14 mouse cellular contexts compared by ENCODE assay signal in the genomic region with DNA sequence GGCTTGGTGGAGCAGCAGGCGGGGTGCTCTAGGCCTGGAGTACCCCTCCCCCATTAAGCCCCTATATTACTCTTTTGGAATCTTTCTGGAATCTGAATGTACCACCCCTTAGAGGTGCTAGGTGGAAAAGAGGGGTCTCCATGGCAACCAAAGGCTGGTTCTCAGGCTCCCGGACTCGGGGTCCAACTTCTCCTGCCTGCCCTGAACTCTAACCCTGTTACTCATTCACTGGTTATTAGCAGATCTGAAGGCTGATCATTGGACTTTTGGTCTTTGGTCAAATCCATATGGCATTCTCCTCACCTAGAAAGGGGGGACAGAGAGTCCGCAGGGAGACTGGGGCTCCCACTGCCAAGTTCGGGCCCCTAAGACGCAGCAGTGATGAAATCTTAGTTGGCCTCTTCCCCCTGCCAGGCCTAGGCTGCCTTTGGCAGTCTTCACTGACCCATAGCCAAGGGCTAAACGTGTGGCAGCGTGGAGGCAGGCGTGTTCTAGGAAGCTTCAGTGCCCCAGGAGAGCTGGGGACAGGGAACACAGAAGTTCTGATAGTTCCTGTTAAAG. TPM values are rescaled to one million over a fixed set of nuclear protein-coding genes. Genes with fewer than 3 reads are reported as not detected.
DNase-seq lines count a peak whose midpoint lies in the region; ATAC-seq and TF ChIP-seq lines count a peak whose summit lies in the region.
"Had no signal": no experiment of that assay in that cellular context is flagged by ENCODE, and none has a peak within 500 bp of the region (broad histone marks: within the 10 kb centered on the region; RNA-seq: fewer than 3 reads in every experiment).

No protein-coding gene starts in this region.

- peak overlapping the region; percentile 36 for H3K4me2 ChIP-seq in liver, embryonic 16.5 days (ENCODE audit: low read depth, low read length)
- H3K4me2 ChIP-seq: stomach, embryonic 15.5 days had no signal

- no peak overlapping the region for H3K4me3 ChIP-seq in heart, embryonic 10.5 days
- H3K4me3 ChIP-seq in cortical plate, adult 2 months (ENCODE audit: insufficient read depth, low read length) = peak overlapping the region; percentile 44; the same call in 1 of the 2 replicates
- H3K4me3 ChIP-seq in liver, embryonic 16.5 days (ENCODE audit: low read depth, low read length) = peak overlapping the region; percentile 35
- H3K4me3 ChIP-seq: myocyte; stomach, embryonic 15.5 days had no signal

- 0 out of 2 replicates have a peak, but pooled peaks cover 7% of the 10 kb centered on the region for H3K27me3 ChIP-seq in heart, embryonic 10.5 days (ENCODE audit: insufficient read depth, poor library complexity, severe bottlenecking)
- no peaks in the 10 kb centered on the region for H3K27me3 ChIP-seq in liver, embryonic 16.5 days (ENCODE audit: control insufficient read depth, insufficient read depth, low read depth, low read length)
- H3K27me3 ChIP-seq: CH12.LX; stomach, embryonic 15.5 days had no signal

- no peaks in the 10 kb centered on the region for H3K9me3 ChIP-seq in heart, embryonic 10.5 days
- no peaks in the 10 kb centered on the region for H3K9me3 ChIP-seq in liver, embryonic 16.5 days (replicated peaks; ENCODE audit: control insufficient read depth, low read length)
- H3K9me3 ChIP-seq: stomach, embryonic 15.5 days had no signal

- H3K9ac ChIP-seq in liver, embryonic 16.5 days (ENCODE audit: low read depth, low read length) = no peak overlapping the region
- H3K9ac ChIP-seq: stomach, embryonic 15.5 days had no signal

- ATAC-seq in liver, embryonic 16.5 days (ENCODE audit: low read depth) = peak; percentile 48

- no peak for TF ChIP-seq POLR2A in cortical plate, adult 2 months (IDR thresholded peaks at IDR 0.05; ENCODE audit: extremely low read depth, insufficient read depth, low read length)

- TF ChIP-seq CTCF in cortical plate, adult 2 months (IDR thresholded peaks at IDR 0.05; ENCODE audit: extremely low read depth, insufficient read depth, low read length) = no peak

- peak; percentile 45 to 59 for DNase-seq in heart, adult 18-20 months
- no peak for DNase-seq in heart, embryonic 10.5 days (ENCODE audit: low spot score)
- peak; percentile 69 to 88 for DNase-seq in kidney, adult 8-10 months
- no peak for DNase-seq in frontal cortex, postnatal 10 days (ENCODE audit: low spot score in 2 of 2)
- no peak for DNase-seq in thymus, postnatal 25 days
- no peak for DNase-seq in B cell, adult 2 months
- DNase-seq: heart, postnatal 4 days; retina, postnatal 1 day had no signal

- peaks cover 59% of the 10 kb centered on the region for H3K36me3 ChIP-seq in heart, embryonic 10.5 days
- no peaks in the 10 kb centered on the region for H3K36me3 ChIP-seq in liver, embryonic 16.5 days (ENCODE audit: control insufficient read depth, insufficient read depth)

- H3K27ac ChIP-seq in heart, embryonic 10.5 days = no peak overlapping the region
- peak overlapping the region; percentile 76 for H3K27ac ChIP-seq in cortical plate, adult 2 months (ENCODE audit: insufficient read depth, low read length)
- peak overlapping the region; percentile 42 for H3K27ac ChIP-seq in liver, embryonic 16.5 days (ENCODE audit: low read length)
- H3K27ac ChIP-seq: stomach, embryonic 15.5 days had no signal

- whole genome bisulfite sequencing in heart, embryonic 10.5 days = 92% methylated on average over 9 of the region's 9 CpGs
- 67% methylated on average over 9 of the region's 9 CpGs for WGBS in liver, embryonic 16.5 days (ENCODE audit: insufficient replicate concordance)

- peaks cover 46% of the 10 kb centered on the region for H3K4me1 ChIP-seq in heart, embryonic 10.5 days
- H3K4me1 ChIP-seq in cortical plate, adult 2 months (ENCODE audit: control insufficient read depth, insufficient read depth, low read length) = peaks cover 16% of the 10 kb centered on the region
- peaks cover 24% of the 10 kb centered on the region for H3K4me1 ChIP-seq in liver, embryonic 16.5 days (ENCODE audit: control insufficient read depth, low read depth, low read length)

RNA-seq across cellular contexts. Expression of a gene that starts 1.2 kb away (rescaled TPM):
- 100 to 1,000 TPM in 1 of 2 experiments, 10 to 100 TPM in 1; 53.9 to 160 TPM for total RNA-seq in heart, adult 18-20 months (2021)
- polyA plus RNA-seq in heart, embryonic 10.5 days (2016; fragmentation: Nextera tagmentation; extraction: Ambion mirVana) = 0.74 and 0.87 TPM in 2 replicates
- 55.3 and 60.4 TPM in 2 replicates for polyA plus RNA-seq in cortical plate, adult 2 months (2012; rRNA removed)
- 36.3 and 42.2 TPM in 2 replicates for polyA plus RNA-seq in liver, embryonic 16.5 days (2015; fragmentation: Nextera tagmentation; extraction: Ambion mirVana)

RNA-seq across cellular contexts. Expression of a gene that starts 6.9 kb away (rescaled TPM):
- total RNA-seq in heart, adult 18-20 months (2021) = 100 to 1,000 TPM; 238 to 271 TPM
- polyA plus RNA-seq in heart, embryonic 10.5 days (2016; fragmentation: Nextera tagmentation; extraction: Ambion mirVana) = 164 and 187 TPM in 2 replicates
- 226 and 237 TPM in 2 replicates for polyA plus RNA-seq in cortical plate, adult 2 months (2012; rRNA removed)
- polyA plus RNA-seq in liver, embryonic 16.5 days (2015; fragmentation: Nextera tagmentation; extraction: Ambion mirVana) = 71.0 and 77.1 TPM in 2 replicates

RNA-seq across cellular contexts. Expression of a gene that starts 13.3 kb away (rescaled TPM):
- 1 to 10 TPM; 2.4 to 4.3 TPM for total RNA-seq in heart, adult 18-20 months (2021)
- not detected in 2 replicates for polyA plus RNA-seq in heart, embryonic 10.5 days (2016; fragmentation: Nextera tagmentation; extraction: Ambion mirVana)
- 1.3 and 1.8 TPM in 2 replicates for polyA plus RNA-seq in cortical plate, adult 2 months (2012; rRNA removed)
- polyA plus RNA-seq in liver, embryonic 16.5 days (2015; fragmentation: Nextera tagmentation; extraction: Ambion mirVana) = not detected in 2 replicates
- polyA plus RNA-seq: limb, embryonic 11.5 days; myocyte; stomach, embryonic 15.5 days had no signal

RNA-seq across cellular contexts. Expression of a gene that starts 16.6 kb away (rescaled TPM):
- 10 to 100 TPM; 18.6 to 19.0 TPM for total RNA-seq in heart, adult 18-20 months (2021)
- polyA plus RNA-seq in heart, embryonic 10.5 days (2016; fragmentation: Nextera tagmentation; extraction: Ambion mirVana) = 31.1 and 45.5 TPM in 2 replicates
- polyA plus RNA-seq in cortical plate, adult 2 months (2012; rRNA removed) = 150 and 157 TPM in 2 replicates
- 4.0 and 4.5 TPM in 2 replicates for polyA plus RNA-seq in liver, embryonic 16.5 days (2015; fragmentation: Nextera tagmentation; extraction: Ambion mirVana)

RNA-seq across cellular contexts. Expression of a gene that starts 48.4 kb away (rescaled TPM):
- total RNA-seq in heart, adult 18-20 months (2021) = under 1 TPM in 1 of 2 experiments, not detected in 1; 0.49 TPM
- 3.2 and 5.2 TPM in 2 replicates for polyA plus RNA-seq in heart, embryonic 10.5 days (2016; fragmentation: Nextera tagmentation; extraction: Ambion mirVana)
- 54.1 and 59.0 TPM in 2 replicates for polyA plus RNA-seq in cortical plate, adult 2 months (2012; rRNA removed)
- polyA plus RNA-seq in liver, embryonic 16.5 days (2015; fragmentation: Nextera tagmentation; extraction: Ambion mirVana) = 0.14 and 0.30 TPM in 2 replicates

Comparison
In these comparisons a context has a peak if more than half of its experiments do, and no peak if none do; other contexts are left out.
1. DNase-seq: peak in heart, adult 18-20 months (2 of 2) and kidney, adult 8-10 months (2 of 2); none in heart, embryonic 10.5 days (single experiment), frontal cortex, postnatal 10 days (0 of 2), thymus, postnatal 25 days (single experiment) and B cell, adult 2 months (0 of 2).
2. RNA of a gene that starts 1.2 kb away (polyA plus RNA-seq): 55.3 to 60.4 TPM in cortical plate, adult 2 months and 36.3 to 42.2 TPM in liver, embryonic 16.5 days; 0.74 to 0.87 TPM in heart, embryonic 10.5 days; every median in the first group is over 10 times any median in the second.